28 mouse cellular contexts compared by ENCODE assay signal in the genomic region with DNA sequence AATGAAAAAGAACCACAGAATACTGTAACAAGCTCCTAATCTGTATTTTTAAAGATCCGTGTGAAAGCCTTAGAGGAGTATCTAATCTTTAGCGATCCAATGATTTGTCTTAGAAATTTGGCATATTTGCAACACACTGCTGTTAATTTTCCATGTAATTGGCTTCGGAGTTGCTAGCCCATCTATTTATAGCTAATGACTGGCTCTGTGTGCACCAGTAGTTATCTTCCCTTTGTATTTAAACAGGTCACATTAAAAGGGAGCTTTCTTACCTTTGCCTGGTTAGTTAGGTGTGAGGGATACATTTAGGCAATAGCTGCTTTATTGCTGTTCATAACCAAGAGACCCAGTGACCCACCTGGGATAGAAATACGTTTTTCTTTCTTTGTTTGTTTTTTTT.
DNase-seq lines count a peak whose midpoint lies in the region; ATAC-seq lines count a peak whose summit lies in the region.
"Had no signal": no experiment of that assay in that cellular context is flagged by ENCODE, and none has a peak within 500 bp of the region (broad histone marks: within the 10 kb centered on the region; RNA-seq: fewer than 3 reads in every experiment).

No protein-coding gene starts in this region.

- 61% methylated on average over 4 of the region's 4 CpGs for WGBS in forebrain, embryonic 16.5 days
- WGBS in forebrain, embryonic 15.5 days = 65% methylated on average over 4 of the region's 4 CpGs
- 62% methylated on average over 4 of the region's 4 CpGs for WGBS in hindbrain, embryonic 16.5 days
- 70% methylated on average over 4 of the region's 4 CpGs for WGBS in hindbrain, embryonic 13.5 days
- 49% methylated on average over 4 of the region's 4 CpGs for WGBS in neural tube, embryonic 15.5 days

- no peak overlapping the region for H3K9ac ChIP-seq in forebrain, embryonic 16.5 days (replicated peaks; ENCODE audit: low read depth, low read length)
- H3K9ac ChIP-seq in forebrain, embryonic 15.5 days (replicated peaks) = no peak overlapping the region
- no peak overlapping the region for H3K9ac ChIP-seq in hindbrain, embryonic 16.5 days (ENCODE audit: low read depth, low read length)
- no peak overlapping the region for H3K9ac ChIP-seq in hindbrain, embryonic 13.5 days
- no peak overlapping the region for H3K9ac ChIP-seq in neural tube, embryonic 15.5 days (replicated peaks)
- H3K9ac ChIP-seq: embryonic facial prominence, embryonic 12.5 days; embryonic facial prominence, embryonic 15.5 days; forebrain, embryonic 12.5 days; heart, embryonic 12.5 days; hindbrain, embryonic 12.5 days had no signal

- no peak overlapping the region for H3K4me3 ChIP-seq in forebrain, embryonic 16.5 days (replicated peaks; ENCODE audit: low read length)
- no peak overlapping the region for H3K4me3 ChIP-seq in forebrain, embryonic 15.5 days
- H3K4me3 ChIP-seq in hindbrain, embryonic 16.5 days (ENCODE audit: low read length) = no peak overlapping the region
- H3K4me3 ChIP-seq in hindbrain, embryonic 13.5 days = no peak overlapping the region
- H3K4me3 ChIP-seq in neural tube, embryonic 15.5 days (replicated peaks) = no peak overlapping the region
- H3K4me3 ChIP-seq: embryonic facial prominence, embryonic 12.5 days; embryonic facial prominence, embryonic 15.5 days; forebrain, embryonic 12.5 days; gastrocnemius, adult 2 months; heart, embryonic 12.5 days; hindbrain, embryonic 12.5 days had no signal

- no peak overlapping the region for H3K27ac ChIP-seq in forebrain, embryonic 16.5 days (ENCODE audit: low read length)
- H3K27ac ChIP-seq in forebrain, embryonic 15.5 days (replicated peaks) = no peak overlapping the region
- H3K27ac ChIP-seq in hindbrain, embryonic 16.5 days (ENCODE audit: low read depth, low read length) = no peak overlapping the region
- no peak overlapping the region for H3K27ac ChIP-seq in hindbrain, embryonic 13.5 days
- H3K27ac ChIP-seq in neural tube, embryonic 15.5 days (replicated peaks) = no peak overlapping the region
- H3K27ac ChIP-seq: embryonic facial prominence, embryonic 12.5 days; embryonic facial prominence, embryonic 15.5 days; forebrain, embryonic 12.5 days; gastrocnemius, adult 2 months; hindbrain, embryonic 12.5 days had no signal

- H3K4me1 ChIP-seq in forebrain, embryonic 16.5 days (replicated peaks; ENCODE audit: control insufficient read depth, insufficient read depth, low read length) = no peaks in the 10 kb centered on the region
- H3K4me1 ChIP-seq in forebrain, embryonic 15.5 days = no peaks in the 10 kb centered on the region
- no peaks in the 10 kb centered on the region for H3K4me1 ChIP-seq in hindbrain, embryonic 16.5 days (ENCODE audit: control insufficient read depth, insufficient read depth, low read depth, low read length)
- H3K4me1 ChIP-seq in hindbrain, embryonic 13.5 days (replicated peaks) = no peaks in the 10 kb centered on the region
- no peaks in the 10 kb centered on the region for H3K4me1 ChIP-seq in neural tube, embryonic 15.5 days
- H3K4me1 ChIP-seq: embryonic facial prominence, embryonic 12.5 days; embryonic facial prominence, embryonic 15.5 days; forebrain, embryonic 12.5 days; hindbrain, embryonic 12.5 days had no signal

- H3K9me3 ChIP-seq in forebrain, embryonic 16.5 days (ENCODE audit: control insufficient read depth, low read length) = no peaks in the 10 kb centered on the region
- no peaks in the 10 kb centered on the region for H3K9me3 ChIP-seq in forebrain, embryonic 15.5 days
- no peaks in the 10 kb centered on the region for H3K9me3 ChIP-seq in hindbrain, embryonic 16.5 days (ENCODE audit: control insufficient read depth, low read length)
- no peaks in the 10 kb centered on the region for H3K9me3 ChIP-seq in hindbrain, embryonic 13.5 days
- no peaks in the 10 kb centered on the region for H3K9me3 ChIP-seq in neural tube, embryonic 15.5 days (replicated peaks)
- H3K9me3 ChIP-seq: embryonic facial prominence, embryonic 12.5 days; embryonic facial prominence, embryonic 15.5 days; forebrain, embryonic 12.5 days; heart, embryonic 12.5 days; hindbrain, embryonic 12.5 days had no signal

- ATAC-seq in forebrain, embryonic 16.5 days = 0 out of 2 replicates have a peak, but pooled peaks have one; percentile 31
- no peak for ATAC-seq in forebrain, embryonic 15.5 days (replicated peaks)
- ATAC-seq in hindbrain, embryonic 16.5 days = peak; percentile 67
- ATAC-seq in hindbrain, embryonic 13.5 days (ENCODE audit: low FRiP score) = no peak
- peak; percentile 55; the same call in 1 of the 2 replicates for ATAC-seq in neural tube, embryonic 15.5 days (ENCODE audit: low FRiP score)
- ATAC-seq: intestine, postnatal 0 days; Patski had no signal

- no peak for DNase-seq in neural tube, embryonic 10.5 days (ENCODE audit: extremely low spot score, low spot score)
- DNase-seq: adrenal gland, postnatal 10 days; adrenal gland, postnatal 36 days; B cell, adult 2 months; cerebellum, adult 11 months; cerebellum, adult 2 months; cerebellum, adult 9-11 months; cerebellum, postnatal 25 days; gastrocnemius, adult 2 months; gastrocnemius, postnatal 14 days; heart, adult 11 months; heart, postnatal 14 days; heart, postnatal 4 days; kidney, adult 2 months had no signal

- no peaks in the 10 kb centered on the region for H3K36me3 ChIP-seq in forebrain, embryonic 16.5 days (ENCODE audit: control insufficient read depth, insufficient read depth)
- no peaks in the 10 kb centered on the region for H3K36me3 ChIP-seq in forebrain, embryonic 15.5 days
- no peaks in the 10 kb centered on the region for H3K36me3 ChIP-seq in hindbrain, embryonic 16.5 days (ENCODE audit: control insufficient read depth, insufficient read depth, low read length)
- H3K36me3 ChIP-seq in hindbrain, embryonic 13.5 days = no peaks in the 10 kb centered on the region
- no peaks in the 10 kb centered on the region for H3K36me3 ChIP-seq in neural tube, embryonic 15.5 days
- H3K36me3 ChIP-seq: embryonic facial prominence, embryonic 12.5 days; embryonic facial prominence, embryonic 15.5 days; forebrain, embryonic 12.5 days; G1E; heart, embryonic 12.5 days; hindbrain, embryonic 12.5 days had no signal

- no peak overlapping the region for H3K4me2 ChIP-seq in forebrain, embryonic 16.5 days (ENCODE audit: low read length)
- H3K4me2 ChIP-seq in forebrain, embryonic 15.5 days (replicated peaks) = no peak overlapping the region
- no peak overlapping the region for H3K4me2 ChIP-seq in hindbrain, embryonic 16.5 days (ENCODE audit: low read length)
- no peak overlapping the region for H3K4me2 ChIP-seq in hindbrain, embryonic 13.5 days
- no peak overlapping the region for H3K4me2 ChIP-seq in neural tube, embryonic 15.5 days
- H3K4me2 ChIP-seq: embryonic facial prominence, embryonic 12.5 days; embryonic facial prominence, embryonic 15.5 days; forebrain, embryonic 12.5 days; hindbrain, embryonic 12.5 days had no signal

- H3K27me3 ChIP-seq in forebrain, embryonic 16.5 days (replicated peaks; ENCODE audit: control insufficient read depth, insufficient read depth, low read length) = no peaks in the 10 kb centered on the region
- H3K27me3 ChIP-seq in forebrain, embryonic 15.5 days = no peaks in the 10 kb centered on the region
- no peaks in the 10 kb centered on the region for H3K27me3 ChIP-seq in hindbrain, embryonic 16.5 days (replicated peaks; ENCODE audit: control insufficient read depth, insufficient read depth, low read length)
- H3K27me3 ChIP-seq in hindbrain, embryonic 13.5 days = no peaks in the 10 kb centered on the region
- no peaks in the 10 kb centered on the region for H3K27me3 ChIP-seq in neural tube, embryonic 15.5 days (replicated peaks)
- H3K27me3 ChIP-seq: CH12.LX; embryonic facial prominence, embryonic 12.5 days; embryonic facial prominence, embryonic 15.5 days; forebrain, embryonic 12.5 days; heart, embryonic 12.5 days; hindbrain, embryonic 12.5 days had no signal

Comparison
In these comparisons a context has a peak if more than half of its experiments do, and no peak if none do; other contexts are left out.
1. ATAC-seq: peak in forebrain, embryonic 16.5 days (single experiment), hindbrain, embryonic 16.5 days (single experiment) and neural tube, embryonic 15.5 days (single experiment); none in forebrain, embryonic 15.5 days (single experiment) and hindbrain, embryonic 13.5 days (single experiment).